Mouse (Mus musculus): ENCODE data around the gene Kat2b. TPM values are rescaled to one million over a fixed set of nuclear protein-coding genes. Genes with fewer than 3 reads are reported as not detected.
"Not testable (repeated sequence)": the region's sequence is repeated elsewhere in the genome, so short reads cannot be mapped to it uniquely, and the experiment has no call there.

The Kat2b gene
- polyA plus RNA-seq, 1 experiment from 2014 or later: 5.2 TPM

- no peak for ATAC-seq (ENCODE audit: insufficient read depth)
- Histone ChIP-seq H3K9ac (no peak overlapping the region), H3K4me3 (ENCODE audit: low read depth, low read length) (peak overlapping the region; percentile 5; the same call in 1 of the 2 replicates), H3K27ac (ENCODE audit: low read depth) (peak overlapping the region; percentile 26; the same call in 1 of the 2 replicates), H3K36me3 (ENCODE audit: insufficient read depth) (no peaks in the 10 kb centered on the region), H3K4me2 (peak overlapping the region; percentile 54), H3K4me1 (ENCODE audit: insufficient read depth) (peaks cover 15% of the 10 kb centered on the region), H3K9me3 (ENCODE audit: low read depth, low read length) (no peaks in the 10 kb centered on the region), H3K27me3 (ENCODE audit: insufficient read depth, low read length) (no peaks in the 10 kb centered on the region)
- 15% methylated on average over 6 of the region's 6 CpGs for WGBS
- TF ChIP-seq CTCF (IDR thresholded peaks at IDR 0.05; ENCODE audit: low read depth): no peak
- peak; percentile 87 for DNase-seq
Measured at GRCm38 (mm10) chr17:53569829-53570228, 3.2 kb downstream of the Kat2b start.

GRCm38 (mm10) chr17:53570361-53570875 is 3.8 kb downstream of the Kat2b start:
- H3K36me3 ChIP-seq (ENCODE audit: insufficient read depth): no peaks in the 10 kb centered on the region
- H3K27me3 ChIP-seq (ENCODE audit: insufficient read depth, low read length): no peaks in the 10 kb centered on the region
- H3K4me3 ChIP-seq (ENCODE audit: low read depth, low read length): no peak overlapping the region
- H3K27ac ChIP-seq (ENCODE audit: low read depth): peak overlapping the region; percentile 10; the same call in 1 of the 2 replicates
- ATAC-seq (ENCODE audit: insufficient read depth): no peak
- H3K9ac ChIP-seq: no peak overlapping the region
- no peak for TF ChIP-seq CTCF (IDR thresholded peaks at IDR 0.05; ENCODE audit: low read depth)
- no peak for DNase-seq
- WGBS: 26% methylated on average over 10 of the region's 10 CpGs
- no peaks in the 10 kb centered on the region for H3K9me3 ChIP-seq (ENCODE audit: low read depth, low read length)
- peak overlapping the region; percentile 54 for H3K4me2 ChIP-seq
- peaks cover 15% of the 10 kb centered on the region for H3K4me1 ChIP-seq (ENCODE audit: insufficient read depth)

- not testable (repeated sequence) for ATAC-seq (ENCODE audit: insufficient read depth); H3K27ac ChIP-seq (ENCODE audit: low read depth); H3K9me3 ChIP-seq (ENCODE audit: low read depth, low read length); H3K36me3 ChIP-seq (ENCODE audit: insufficient read depth); H3K4me3 ChIP-seq (ENCODE audit: low read depth, low read length); H3K27me3 ChIP-seq (ENCODE audit: insufficient read depth, low read length); H3K4me2 ChIP-seq; DNase-seq; H3K9ac ChIP-seq
- H3K4me1 ChIP-seq (ENCODE audit: insufficient read depth): peaks cover 15% of the 10 kb centered on the region
- WGBS: 86% methylated on average over 5 of the region's 5 CpGs
Measured at GRCm38 (mm10) chr17:53570932-53571331, 4.3 kb downstream of the Kat2b start.

- peak; percentile 31 for TF ChIP-seq CTCF (IDR thresholded peaks at IDR 0.05; ENCODE audit: low read depth)
- Histone ChIP-seq H3K4me1 (ENCODE audit: insufficient read depth) (peaks cover 15% of the 10 kb centered on the region), H3K36me3 (ENCODE audit: insufficient read depth) (no peaks in the 10 kb centered on the region), H3K9ac (no peak overlapping the region), H3K4me3 (ENCODE audit: low read depth, low read length) (no peak overlapping the region), H3K27ac (ENCODE audit: low read depth) (no peak overlapping the region), H3K9me3 (ENCODE audit: low read depth, low read length) (no peaks in the 10 kb centered on the region), H3K27me3 (ENCODE audit: insufficient read depth, low read length) (no peaks in the 10 kb centered on the region), H3K4me2 (no peak overlapping the region)
- 50% methylated on average over 4 of the region's 4 CpGs for WGBS
- no peak for DNase-seq
- no peak for ATAC-seq (ENCODE audit: insufficient read depth)
Measured at GRCm38 (mm10) chr17:53573019-53573556, 6.4 kb downstream of the Kat2b start.

GRCm38 (mm10) chr17:53577151-53577550 is 10.5 kb downstream of the Kat2b start:
- 82% methylated on average over 2 of the region's 2 CpGs for WGBS

GRCm38 (mm10) chr17:53577754-53578153 is 11.1 kb downstream of the Kat2b start:
- ATAC-seq (ENCODE audit: insufficient read depth) (no peak), DNase-seq (no peak)
- H3K27me3 ChIP-seq (ENCODE audit: insufficient read depth, low read length): no peaks in the 10 kb centered on the region
- 73% methylated on average over 5 of the region's 5 CpGs for WGBS
- no peak overlapping the region for H3K9ac ChIP-seq
- no peaks in the 10 kb centered on the region for H3K4me1 ChIP-seq (ENCODE audit: insufficient read depth)
- no peaks in the 10 kb centered on the region for H3K9me3 ChIP-seq (ENCODE audit: low read depth, low read length)
- no peak overlapping the region for H3K4me3 ChIP-seq (ENCODE audit: low read depth, low read length)
- no peaks in the 10 kb centered on the region for H3K36me3 ChIP-seq (ENCODE audit: insufficient read depth)
- H3K4me2 ChIP-seq: no peak overlapping the region
- H3K27ac ChIP-seq (ENCODE audit: low read depth): no peak overlapping the region
- no peak for TF ChIP-seq CTCF (IDR thresholded peaks at IDR 0.05; ENCODE audit: low read depth)

More at GRCm38 (mm10) chr17:53577151-53577550, 10.5 kb downstream of the Kat2b start:
- H3K27ac ChIP-seq (ENCODE audit: low read depth): no peak overlapping the region
- TF ChIP-seq CTCF (IDR thresholded peaks at IDR 0.05; ENCODE audit: low read depth): no peak
- no peak overlapping the region for H3K4me3 ChIP-seq (ENCODE audit: low read depth, low read length)
- DNase-seq: no peak
- no peaks in the 10 kb centered on the region for H3K9me3 ChIP-seq (ENCODE audit: low read depth, low read length)
- no peak for ATAC-seq (ENCODE audit: insufficient read depth)
- no peaks in the 10 kb centered on the region for H3K4me1 ChIP-seq (ENCODE audit: insufficient read depth)
- H3K9ac ChIP-seq: no peak overlapping the region
- H3K27me3 ChIP-seq (ENCODE audit: insufficient read depth, low read length): no peaks in the 10 kb centered on the region
- no peaks in the 10 kb centered on the region for H3K36me3 ChIP-seq (ENCODE audit: insufficient read depth)
- no peak overlapping the region for H3K4me2 ChIP-seq

- no peak overlapping the region for H3K27ac ChIP-seq (ENCODE audit: low read depth)
- H3K9ac ChIP-seq: no peak overlapping the region
- no peaks in the 10 kb centered on the region for H3K36me3 ChIP-seq (ENCODE audit: insufficient read depth)
- no peaks in the 10 kb centered on the region for H3K4me1 ChIP-seq (ENCODE audit: insufficient read depth)
- no peak overlapping the region for H3K4me2 ChIP-seq
- 65% methylated on average over 6 of the region's 6 CpGs for WGBS
- H3K9me3 ChIP-seq (ENCODE audit: low read depth, low read length): no peaks in the 10 kb centered on the region
- no peaks in the 10 kb centered on the region for H3K27me3 ChIP-seq (ENCODE audit: insufficient read depth, low read length)
- no peak for TF ChIP-seq CTCF (IDR thresholded peaks at IDR 0.05; ENCODE audit: low read depth)
- ATAC-seq (ENCODE audit: insufficient read depth) (no peak), DNase-seq (no peak)
- H3K4me3 ChIP-seq (ENCODE audit: low read depth, low read length): no peak overlapping the region
Measured at GRCm38 (mm10) chr17:53578249-53578648, 11.6 kb downstream of the Kat2b start.
